Mouse (Mus musculus) heart, postnatal 0 days (tissue): ENCODE measurements around the gene Ggt1. TPM values are rescaled to one million over a fixed set of nuclear protein-coding genes. Genes with fewer than 3 reads are reported as not detected.

Source experiments
- ATAC-seq: fragments of 200-750 bp; cut with Nextera tagmentation; 2 replicates; pipeline ENCODE4 v1.8.0; 2017; ENCODE audit warnings: low read depth, moderate number of reproducible peaks, moderate library complexity; ENCODE audit not compliant: insufficient read depth
- DNase-seq: peaks from one replicate; pipeline ENCODE4 v3.0.0-alpha.2; 2016; ENCODE audit warnings: low spot score
- H3K27ac ChIP-seq: fragments of 300-500 bp; sonication (generic); 2 replicates; pipeline ENCODE4 v1.5.1; 2014; ENCODE audit warnings: low read depth, mild to moderate bottlenecking
- H3K27me3 ChIP-seq: fragments of 300-500 bp; sonication (generic); 2 replicates; pipeline ENCODE4 v1.6.1; 2014; ENCODE audit warnings: low read length, mixed read lengths; ENCODE audit not compliant: control insufficient read depth, insufficient read depth
- H3K36me3 ChIP-seq: fragments of 300-500 bp; sonication (generic); replicated peaks from 2 replicates; pipeline ENCODE4 v1.6.1; 2014; ENCODE audit warnings: low read length, mixed read lengths; ENCODE audit not compliant: control insufficient read depth, insufficient read depth
- H3K4me1 ChIP-seq: fragments of 300-500 bp; sonication (generic); 2 replicates; pipeline ENCODE4 v1.6.1; 2014; ENCODE audit warnings: antibody characterized with exemption; ENCODE audit not compliant: control insufficient read depth, insufficient read depth
- H3K4me2 ChIP-seq: fragments of 300-500 bp; sonication (generic); 2 replicates; pipeline ENCODE4 v1.6.1; 2014; ENCODE audit warnings: low read depth, mild to moderate bottlenecking, low read length, moderate library complexity
- H3K4me3 ChIP-seq: fragments of 300-500 bp; sonication (generic); 2 replicates; pipeline ENCODE4 v1.5.1; 2014; ENCODE audit warnings: low read depth, low read length
- H3K9ac ChIP-seq: fragments of 300-500 bp; sonication (generic); replicated peaks from 2 replicates; pipeline ENCODE4 v1.6.1; 2014; ENCODE audit warnings: low read depth, low read length, mixed read lengths
- H3K9me3 ChIP-seq: fragments of 300-500 bp; sonication (generic); replicated peaks from 2 replicates; pipeline ENCODE4 v1.6.1; 2016; ENCODE audit warnings: low read length; ENCODE audit not compliant: control insufficient read depth
- CTCF ChIP-seq: IDR thresholded peaks from 2 replicates; pipeline ENCODE4 v1.5.1; 2016; ENCODE audit warnings: antibody characterized with exemption, control low read depth, low read depth
- EP300 ChIP-seq: IDR thresholded peaks from 2 replicates; pipeline ENCODE4 v1.6.1; 2016; ENCODE audit warnings: antibody characterized with exemption, low read depth
- WGBS: fragments of 180-500 bp; shearing (Covaris S2); extraction: QIAGEN DNeasy Blood & Tissue Kit; methylation state at CpG from one replicate; pipeline ENCODE4 v1.1.7; 2014; 5-methylcytosine and 5-hydroxymethylcytosine counted together
- polyA plus RNA-seq: library from polyadenylated mRNA; unstranded; fragments of >200 nt; fragmentation: Nextera tagmentation; extraction: Ambion mirVana; gene quantifications from 2 replicates; pipeline ENCODE4 v1.2.1, GENCODE M21; 2015
- total RNA-seq: library from RNA; depleted of rRNA; stranded (reverse); fragments of >200 nt; gene quantifications from 2 replicates; pipeline ENCODE4 v1.2.3, GENCODE M21; 2014; ENCODE audit warnings: low replicate concordance

Gene Ggt1
- total and polyA plus RNA-seq, 2 experiments from 2014 or later: 0.37 TPM; not detected in 1

- Histone ChIP-seq H3K36me3 (no peaks in the 10 kb centered on the region), H3K27ac (peak overlapping the region; percentile 81), H3K4me2 (peak overlapping the region; percentile 56), H3K4me1 (peaks cover 23% of the 10 kb centered on the region), H3K9ac (peak overlapping the region; percentile 45), H3K9me3 (no peaks in the 10 kb centered on the region), H3K4me3 (peak overlapping the region; percentile 38), H3K27me3 (0 out of 2 replicates have a peak, but pooled peaks cover 7% of the 10 kb centered on the region)
- whole genome bisulfite sequencing: 40% methylated on average over 16 of the region's 16 CpGs
- peak; percentile 13 for DNase-seq
- no peak for TF ChIP-seq EP300
- no peak for TF ChIP-seq CTCF
- ATAC-seq: no peak
These were observed 28.2 kb downstream of the Ggt1 start for GRCm38 (mm10) chr10:75589651-75590050.

- Histone ChIP-seq H3K36me3 (no peaks in the 10 kb centered on the region), H3K9me3 (no peaks in the 10 kb centered on the region), H3K27me3 (no peaks in the 10 kb centered on the region), H3K4me3 (no peak overlapping the region), H3K4me2 (peak overlapping the region; percentile 56), H3K27ac (peak overlapping the region; percentile 85), H3K9ac (no peak overlapping the region), H3K4me1 (peaks cover 23% of the 10 kb centered on the region)
- no peak for TF ChIP-seq EP300
- no peak for TF ChIP-seq CTCF
- ATAC-seq: peak; percentile 44
- DNase-seq: peak; percentile 77
- WGBS: 55% methylated on average over 12 of the region's 12 CpGs
These were observed 29.9 kb downstream of the Ggt1 start for GRCm38 (mm10) chr10:75591211-75591894.

GRCm38 (mm10) chr10:75592585-75592984 lies 31.2 kb downstream of the Ggt1 start:
- Histone ChIP-seq H3K4me1 (peaks cover 19% of the 10 kb centered on the region), H3K27me3 (no peaks in the 10 kb centered on the region), H3K4me2 (no peak overlapping the region), H3K9ac (no peak overlapping the region), H3K27ac (no peak overlapping the region; the same call in 1 of the 2 replicates), H3K36me3 (no peaks in the 10 kb centered on the region), H3K4me3 (no peak overlapping the region), H3K9me3 (peaks cover 5% of the 10 kb centered on the region; the same call in 1 of the 2 replicates)
- DNase-seq: no peak
- TF ChIP-seq EP300: no peak
- TF ChIP-seq CTCF: no peak
- ATAC-seq: no peak
- 62% methylated on average over 7 of the region's 7 CpGs for WGBS

- peak; percentile 46 for DNase-seq
- Histone ChIP-seq H3K9ac (no peak overlapping the region), H3K9me3 (peaks cover 7% of the 10 kb centered on the region; the same call in 1 of the 2 replicates), H3K4me1 (0 out of 2 replicates have a peak, but pooled peaks cover 3% of the 10 kb centered on the region), H3K4me3 (no peak overlapping the region), H3K27me3 (no peaks in the 10 kb centered on the region), H3K27ac (no peak overlapping the region; the same call in 1 of the 2 replicates), H3K4me2 (no peak overlapping the region), H3K36me3 (no peaks in the 10 kb centered on the region)
- TF ChIP-seq CTCF: no peak
- TF ChIP-seq EP300: no peak
- no peak for ATAC-seq
- WGBS: 49% methylated on average over 8 of the region's 8 CpGs
These were observed 34.6 kb downstream of the Ggt1 start for GRCm38 (mm10) chr10:75595981-75596380.

GRCm38 (mm10) chr10:75600189-75600730 lies 38.9 kb downstream of the Ggt1 start:
- 64% methylated on average over 7 of the region's 7 CpGs for WGBS

More at GRCm38 (mm10) chr10:75600189-75600730, 38.9 kb downstream of the Ggt1 start:
- no peak overlapping the region for H3K27ac ChIP-seq
- TF ChIP-seq CTCF (no peak), EP300 (no peak)
- no peak overlapping the region for H3K4me3 ChIP-seq
- ATAC-seq (no peak), DNase-seq (no peak)
- H3K9ac ChIP-seq: no peak overlapping the region
- H3K4me2 ChIP-seq: no peak overlapping the region
- H3K4me1 ChIP-seq: no peaks in the 10 kb centered on the region
- no peaks in the 10 kb centered on the region for H3K27me3 ChIP-seq
- no peaks in the 10 kb centered on the region for H3K36me3 ChIP-seq
- H3K9me3 ChIP-seq: peaks cover 7% of the 10 kb centered on the region; the same call in 1 of the 2 replicates
